Mouse (Mus musculus): Measurements from ENCODE around the gene Ascc1. TPM values are rescaled to one million over a fixed set of nuclear protein-coding genes. Genes with fewer than 3 reads are reported as not detected.

Ascc1 gene
- total and polyA plus RNA-seq, 2 experiments from 2014 or later = 20.0 to 50.5 TPM

- 68% methylated on average over 3 of the region's 3 CpGs for WGBS
- ATAC-seq (no peak), DNase-seq (no peak)
- peak overlapping the region; percentile 21; the same call in 1 of the 2 replicates for H3K27ac ChIP-seq (ENCODE audit: low read depth, low read length)
- H3K9ac ChIP-seq = no peak overlapping the region
- H3K9me3 ChIP-seq (ENCODE audit: low read length) = no peaks in the 10 kb centered on the region
- no peak for TF ChIP-seq CTCF (IDR thresholded peaks at IDR 0.05; ENCODE audit: low read depth)
- no peak overlapping the region for H3K4me2 ChIP-seq (ENCODE audit: low read depth)
- H3K36me3 ChIP-seq (ENCODE audit: insufficient read depth) = no peaks in the 10 kb centered on the region
- no peaks in the 10 kb centered on the region for H3K27me3 ChIP-seq (ENCODE audit: insufficient read depth, low read length)
- H3K4me1 ChIP-seq (ENCODE audit: insufficient read depth) = peaks cover 17% of the 10 kb centered on the region; the same call in 1 of the 2 replicates
- H3K4me3 ChIP-seq (ENCODE audit: low read depth, low read length) = no peak overlapping the region
Measured at GRCm38 (mm10) chr10:59974786-59975185, 27.8 kb upstream of the Ascc1 start.

DNA sequence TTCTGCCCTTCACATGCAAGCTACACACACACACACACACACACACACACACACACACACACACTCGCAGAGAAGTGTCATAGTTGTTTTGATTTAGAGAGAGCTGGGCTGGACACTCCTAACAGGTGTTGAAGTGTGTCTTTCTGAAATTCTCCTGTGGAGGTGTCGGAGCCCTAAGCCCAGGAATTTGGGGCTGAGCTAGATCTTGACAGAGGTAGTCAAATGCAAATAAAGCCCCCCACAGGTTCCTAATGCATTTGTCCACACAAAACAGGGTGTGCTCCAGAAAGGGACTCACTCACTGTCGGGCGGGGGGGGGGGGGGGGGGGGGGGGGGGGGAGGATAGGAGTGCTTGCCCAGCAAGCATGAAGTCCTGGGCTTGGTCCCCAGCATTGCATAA lies 25.5 kb upstream of the Ascc1 start:
- DNase-seq = no peak
- WGBS = 69% methylated on average over 2 of the region's 4 CpGs

DNA sequence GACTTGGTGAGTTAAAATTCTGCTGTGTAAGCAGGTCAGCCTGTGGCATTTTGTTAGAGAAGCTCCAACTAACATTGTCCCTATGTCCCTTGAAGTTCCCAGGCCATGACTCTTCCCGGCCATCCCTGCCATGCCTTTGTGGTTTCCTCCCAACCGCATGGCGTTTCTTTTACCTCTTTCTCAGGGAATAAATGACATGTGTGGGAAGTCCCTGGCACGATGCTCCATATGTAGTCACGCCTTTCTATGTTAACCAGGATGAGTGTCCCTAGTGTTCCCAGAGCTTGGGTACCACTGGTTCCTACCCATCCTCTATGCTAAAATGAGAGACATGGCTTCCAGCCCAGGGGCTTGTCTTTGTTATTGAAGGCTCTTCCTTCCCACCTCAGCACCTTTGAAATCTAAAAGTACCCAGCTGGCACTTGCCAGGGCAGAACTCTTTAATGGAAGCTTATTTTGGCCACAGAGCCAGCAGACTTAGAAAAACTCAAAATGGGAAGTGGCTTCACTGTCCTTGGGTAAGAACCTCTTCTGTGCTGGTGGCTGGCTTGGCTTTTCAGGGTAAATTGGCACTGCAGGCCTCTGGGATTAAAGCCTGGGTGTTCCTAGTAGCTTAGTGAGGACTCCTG lies 24.8 kb upstream of the Ascc1 start:
- ATAC-seq = no peak
- peak overlapping the region; percentile 66 for H3K27ac ChIP-seq (ENCODE audit: low read depth, low read length)

More for the DNA sequence above, 25.5 kb upstream of the Ascc1 start:
- no peaks in the 10 kb centered on the region for H3K36me3 ChIP-seq (ENCODE audit: insufficient read depth)
- TF ChIP-seq CTCF (IDR thresholded peaks at IDR 0.05; ENCODE audit: low read depth) = no peak
- H3K27ac ChIP-seq (ENCODE audit: low read depth, low read length) = no peak overlapping the region
- peaks cover 8% of the 10 kb centered on the region; the same call in 1 of the 2 replicates for H3K4me1 ChIP-seq (ENCODE audit: insufficient read depth)
- no peak overlapping the region for H3K9ac ChIP-seq
- no peaks in the 10 kb centered on the region for H3K9me3 ChIP-seq (ENCODE audit: low read length)
- no peaks in the 10 kb centered on the region for H3K27me3 ChIP-seq (ENCODE audit: insufficient read depth, low read length)
- ATAC-seq = no peak
- no peak overlapping the region for H3K4me2 ChIP-seq (ENCODE audit: low read depth)
- H3K4me3 ChIP-seq (ENCODE audit: low read depth, low read length) = no peak overlapping the region

GRCm38 (mm10) chr10:59978401-59978800 lies 24.2 kb upstream of the Ascc1 start:
- no peak for TF ChIP-seq CTCF (IDR thresholded peaks at IDR 0.05; ENCODE audit: low read depth)
- Histone ChIP-seq H3K4me2 (ENCODE audit: low read depth) (no peak overlapping the region), H3K36me3 (ENCODE audit: insufficient read depth) (no peaks in the 10 kb centered on the region), H3K27ac (ENCODE audit: low read depth, low read length) (peak overlapping the region; percentile 66), H3K9me3 (ENCODE audit: low read length) (no peaks in the 10 kb centered on the region), H3K4me3 (ENCODE audit: low read depth, low read length) (no peak overlapping the region), H3K27me3 (ENCODE audit: insufficient read depth, low read length) (no peaks in the 10 kb centered on the region), H3K4me1 (ENCODE audit: insufficient read depth) (peaks cover 8% of the 10 kb centered on the region; the same call in 1 of the 2 replicates), H3K9ac (no peak overlapping the region)
- ATAC-seq (no peak), DNase-seq (no peak)
- 69% methylated on average over 2 of the region's 2 CpGs for WGBS

More for the DNA sequence above, 24.8 kb upstream of the Ascc1 start:
- Histone ChIP-seq H3K9me3 (ENCODE audit: low read length) (no peaks in the 10 kb centered on the region), H3K36me3 (ENCODE audit: insufficient read depth) (no peaks in the 10 kb centered on the region), H3K9ac (no peak overlapping the region), H3K4me2 (ENCODE audit: low read depth) (no peak overlapping the region), H3K4me1 (ENCODE audit: insufficient read depth) (peaks cover 8% of the 10 kb centered on the region; the same call in 1 of the 2 replicates), H3K27me3 (ENCODE audit: insufficient read depth, low read length) (no peaks in the 10 kb centered on the region), H3K4me3 (ENCODE audit: low read depth, low read length) (no peak overlapping the region)
- 87% methylated on average over 5 of the region's 5 CpGs for WGBS
- no peak for DNase-seq
- no peak for TF ChIP-seq CTCF (IDR thresholded peaks at IDR 0.05; ENCODE audit: low read depth)

GRCm38 (mm10) chr10:59978873-59979743 lies 23.5 kb upstream of the Ascc1 start:
- no peaks in the 10 kb centered on the region for H3K27me3 ChIP-seq (ENCODE audit: insufficient read depth, low read length)
- H3K4me2 ChIP-seq (ENCODE audit: low read depth) = no peak overlapping the region
- peaks cover 8% of the 10 kb centered on the region; the same call in 1 of the 2 replicates for H3K4me1 ChIP-seq (ENCODE audit: insufficient read depth)
- WGBS = 33% methylated on average over 11 of the region's 11 CpGs
- no peaks in the 10 kb centered on the region for H3K36me3 ChIP-seq (ENCODE audit: insufficient read depth)
- no peaks in the 10 kb centered on the region for H3K9me3 ChIP-seq (ENCODE audit: low read length)
- H3K9ac ChIP-seq = no peak overlapping the region
- ATAC-seq = peak; percentile 38; the same call in 1 of the 2 replicates
- no peak overlapping the region for H3K4me3 ChIP-seq (ENCODE audit: low read depth, low read length)
- peak overlapping the region; percentile 66 for H3K27ac ChIP-seq (ENCODE audit: low read depth, low read length)
- DNase-seq = peak; percentile 63
- TF ChIP-seq CTCF (IDR thresholded peaks at IDR 0.05; ENCODE audit: low read depth) = no peak

DNA sequence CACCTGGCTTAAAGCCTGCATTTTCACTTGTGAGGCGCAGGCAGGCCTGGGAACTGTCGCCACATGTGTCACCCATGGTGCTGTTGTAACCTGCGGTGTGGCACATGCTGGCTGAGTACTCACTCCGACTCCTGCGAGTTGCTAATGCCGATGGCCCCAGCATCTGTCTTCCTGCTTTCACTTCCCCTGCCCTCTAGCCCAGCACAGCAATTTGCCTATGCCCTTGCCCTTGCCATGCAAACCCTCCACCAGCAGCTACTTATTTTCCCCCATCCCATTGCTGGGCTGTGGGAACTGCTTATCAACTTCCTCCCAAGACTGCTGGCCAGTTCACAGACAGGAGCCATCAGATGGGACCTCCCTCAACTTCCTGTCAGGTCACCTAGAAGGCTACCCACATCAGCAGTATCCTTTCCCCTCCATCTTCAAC lies 21.8 kb upstream of the Ascc1 start:
- Histone ChIP-seq H3K27ac (ENCODE audit: low read depth, low read length) (no peak overlapping the region), H3K9ac (no peak overlapping the region), H3K4me1 (ENCODE audit: insufficient read depth) (peaks cover 8% of the 10 kb centered on the region; the same call in 1 of the 2 replicates), H3K4me2 (ENCODE audit: low read depth) (no peak overlapping the region), H3K36me3 (ENCODE audit: insufficient read depth) (no peaks in the 10 kb centered on the region; the same call in 1 of the 2 replicates), H3K27me3 (ENCODE audit: insufficient read depth, low read length) (no peaks in the 10 kb centered on the region), H3K4me3 (ENCODE audit: low read depth, low read length) (no peak overlapping the region), H3K9me3 (ENCODE audit: low read length) (no peaks in the 10 kb centered on the region)
- no peak for ATAC-seq
- DNase-seq = no peak
- no peak for TF ChIP-seq CTCF (IDR thresholded peaks at IDR 0.05; ENCODE audit: low read depth)
- 93% methylated on average over 6 of the region's 6 CpGs for WGBS

DNA sequence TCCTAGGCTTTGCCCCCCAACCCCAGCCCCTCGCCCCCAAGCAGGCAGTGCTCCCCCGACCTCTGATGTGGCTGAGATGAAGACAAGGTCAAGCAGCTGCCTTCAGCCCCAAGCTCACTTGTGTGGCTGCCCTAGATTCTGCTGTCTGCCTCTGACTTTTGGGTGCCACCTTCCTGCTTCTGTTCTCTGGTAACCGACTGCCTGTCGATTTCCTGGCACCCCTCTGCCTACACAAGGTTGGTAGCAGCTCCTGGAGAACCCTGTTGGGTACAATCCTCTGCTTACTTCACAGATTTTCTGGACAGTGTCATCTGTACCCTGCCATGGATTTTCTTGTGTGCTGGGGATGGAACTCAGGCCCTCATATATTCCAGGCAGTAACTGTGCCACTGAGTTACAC lies 21.3 kb upstream of the Ascc1 start:
- peaks cover 8% of the 10 kb centered on the region; the same call in 1 of the 2 replicates for H3K4me1 ChIP-seq (ENCODE audit: insufficient read depth)
- 94% methylated on average over 4 of the region's 4 CpGs for WGBS
- ATAC-seq = no peak

More for the DNA sequence above, 21.3 kb upstream of the Ascc1 start:
- H3K36me3 ChIP-seq (ENCODE audit: insufficient read depth) = no peaks in the 10 kb centered on the region; the same call in 1 of the 2 replicates
- DNase-seq = no peak
- no peak overlapping the region for H3K27ac ChIP-seq (ENCODE audit: low read depth, low read length)
- H3K4me2 ChIP-seq (ENCODE audit: low read depth) = no peak overlapping the region
- no peak for TF ChIP-seq CTCF (IDR thresholded peaks at IDR 0.05; ENCODE audit: low read depth)
- H3K9me3 ChIP-seq (ENCODE audit: low read length) = no peaks in the 10 kb centered on the region
- H3K27me3 ChIP-seq (ENCODE audit: insufficient read depth, low read length) = no peaks in the 10 kb centered on the region
- H3K9ac ChIP-seq = no peak overlapping the region
- no peak overlapping the region for H3K4me3 ChIP-seq (ENCODE audit: low read depth, low read length)
